Mouse (Mus musculus) B cell, adult 2 months (primary cell): ENCODE measurements at regions not wholly inside any gene's neighbourhood (a gene's known extent, or its start where the extent isn't known, plus 50 kb on each side); places are given as distances from the start of the nearest gene placed in this dataset.

Experiments used
- DNase-seq, 2 experiments: peaks; one replicate each; pipeline ENCODE4 v3.0.0; 2022

DNA sequence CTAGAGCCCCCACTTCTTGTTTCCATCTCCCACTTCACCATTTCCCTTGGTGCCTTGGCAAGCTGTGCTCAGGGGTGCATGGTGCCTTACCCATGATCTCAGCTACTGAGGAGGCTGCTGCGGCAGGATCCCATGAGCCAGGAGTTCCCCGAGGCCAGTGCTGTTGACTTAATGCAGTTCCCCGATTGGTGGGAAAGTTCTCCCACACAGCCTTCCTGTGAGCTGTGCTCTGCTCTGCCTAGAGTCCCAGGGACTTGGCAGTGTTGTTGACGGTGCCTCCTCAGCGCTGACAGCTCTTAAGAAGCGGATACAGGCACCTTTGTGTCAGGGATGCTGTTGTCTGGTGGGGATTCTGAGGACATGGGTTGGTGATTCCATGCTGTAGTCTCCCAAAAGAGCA, 190.9 kb upstream of the Sdk2 start:
- DNase-seq: no peak

DNA sequence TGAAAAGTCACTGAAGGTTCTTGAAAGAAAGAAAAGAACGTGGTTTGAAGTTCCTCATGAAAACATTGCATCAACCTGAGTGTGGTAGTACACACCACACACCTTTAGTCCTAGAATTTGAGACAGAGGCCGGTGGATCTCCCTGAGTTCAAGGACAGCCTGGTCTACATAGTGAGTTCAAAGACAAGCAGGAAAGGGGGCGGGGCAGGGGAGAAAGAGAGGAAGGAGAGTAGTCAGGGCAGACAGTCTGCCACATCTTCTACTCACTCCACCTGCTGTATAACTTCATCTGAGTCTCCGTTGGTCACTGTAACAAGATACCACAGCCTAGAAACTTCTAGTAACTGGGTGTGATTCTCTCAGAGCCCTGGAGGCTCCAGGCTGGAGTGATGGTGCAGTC, 190.2 kb upstream of the Sdk2 start:
- DNase-seq: no peak

DNA sequence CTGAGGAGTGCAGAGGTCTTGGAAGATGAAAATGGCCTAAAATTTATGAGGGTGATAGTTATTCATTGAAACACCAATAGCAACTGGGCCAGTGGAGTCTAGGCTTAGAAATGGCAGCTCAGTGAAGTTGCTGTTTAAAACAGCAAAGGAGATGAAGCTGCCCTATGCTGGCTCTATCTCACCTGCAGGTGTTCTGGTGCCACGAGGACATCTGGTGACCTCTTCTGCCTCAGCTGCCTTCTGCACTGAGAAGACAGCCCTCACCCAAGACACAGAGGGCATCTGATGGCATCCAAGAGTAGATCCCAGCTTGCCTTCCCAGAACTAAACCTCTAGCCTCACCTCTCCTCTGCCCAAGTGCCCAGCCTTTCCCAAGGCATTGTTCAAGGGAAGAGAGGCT, 187.5 kb upstream of the Sdk2 start:
- DNase-seq: no peak

DNA sequence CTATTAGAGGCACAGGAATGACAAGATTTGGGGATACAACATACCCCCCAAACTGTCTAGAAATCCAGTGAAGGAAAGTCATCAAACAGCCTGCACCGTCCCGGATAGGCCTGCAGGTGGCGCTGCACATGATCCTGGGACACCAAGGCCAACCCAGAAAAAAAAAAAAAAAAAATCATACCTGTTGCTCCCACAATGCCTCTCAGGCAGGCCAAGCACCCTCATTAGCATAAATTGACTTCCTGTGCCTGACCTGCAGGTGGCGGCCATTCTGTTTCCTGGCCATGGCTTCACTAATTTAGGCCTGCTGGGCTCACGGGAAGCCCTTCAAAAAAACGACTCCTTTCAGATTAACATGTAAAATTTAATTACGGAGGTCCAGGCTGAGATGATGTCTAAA, 184.8 kb upstream of the Sdk2 start:
- peak; percentile 49 to 52 for DNase-seq

DNA sequence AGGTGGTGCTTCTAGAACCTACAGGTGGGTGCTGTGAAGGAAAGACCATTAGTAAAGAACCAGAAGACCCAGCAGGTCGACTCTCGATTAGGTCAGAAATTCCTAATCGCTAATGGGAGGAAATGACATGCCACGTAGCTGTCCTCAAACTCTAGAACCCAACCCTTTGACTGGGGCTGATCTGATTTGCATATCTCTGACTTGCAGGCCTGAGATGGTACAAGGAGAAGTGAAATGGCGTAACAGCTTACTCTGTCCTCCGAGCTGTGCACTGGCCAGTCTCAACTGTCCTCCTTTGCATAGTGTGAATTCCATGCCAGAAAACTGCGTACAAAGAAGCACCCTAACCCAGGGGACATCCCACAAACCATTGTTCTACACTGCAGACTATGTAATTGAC, 182.4 kb upstream of the Sdk2 start:
- peak; percentile 3 to 9 for DNase-seq

DNA sequence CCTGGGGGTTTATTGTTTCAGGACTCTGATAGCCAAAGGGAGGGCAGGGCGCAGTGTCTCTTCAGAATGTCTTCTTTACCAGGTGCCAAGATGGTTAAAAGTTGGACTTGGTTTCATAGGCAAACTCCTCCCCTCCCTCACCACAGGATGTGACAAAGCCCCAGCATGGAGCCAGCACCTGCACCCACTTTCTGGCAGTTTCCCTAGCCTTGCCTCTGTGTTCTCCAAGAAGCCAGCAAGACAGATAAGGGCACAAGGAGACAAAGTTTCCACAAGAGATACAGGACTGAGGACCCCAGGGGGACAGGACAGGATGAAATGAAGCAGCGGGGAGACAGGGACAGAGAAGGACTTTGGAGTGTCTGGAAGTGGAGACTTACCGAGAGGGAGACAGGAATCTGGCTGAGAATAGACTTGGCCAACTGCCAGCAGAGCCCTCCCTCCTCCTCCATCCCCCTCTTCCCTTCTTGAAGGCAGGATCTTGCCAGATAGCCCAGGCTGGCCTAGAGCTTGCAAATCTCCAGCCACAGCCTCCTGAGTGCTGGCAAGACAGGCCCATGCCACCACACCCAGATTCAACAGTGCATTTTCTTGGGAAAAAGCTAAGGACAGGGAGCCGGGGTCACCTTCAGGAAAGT, 181.5 kb upstream of the Sdk2 start:
- no peak for DNase-seq

DNA sequence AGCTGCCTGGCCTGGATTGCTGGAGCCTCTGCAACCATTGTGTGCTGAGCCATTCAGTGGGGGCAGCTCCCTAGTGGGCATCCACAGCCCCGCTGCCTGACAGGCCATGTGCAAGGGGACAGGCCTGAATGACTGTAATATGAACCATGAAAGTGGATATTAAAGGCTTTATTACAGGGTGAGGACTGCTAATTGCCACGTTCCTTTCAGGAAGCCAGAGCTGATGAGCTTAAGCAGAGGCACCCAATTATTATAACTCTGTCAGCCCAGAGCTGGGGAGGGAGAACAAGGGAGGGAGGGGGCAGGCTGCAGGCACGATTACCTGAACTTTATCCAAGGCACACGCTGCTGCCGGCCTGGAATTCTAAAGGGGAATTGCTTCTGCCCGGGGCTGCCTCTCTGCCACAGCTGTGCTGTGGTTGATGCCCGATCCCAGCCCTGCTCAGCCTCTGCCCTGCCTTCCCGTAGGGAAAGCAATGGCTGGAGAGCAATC, 172.5 kb upstream of the Sdk2 start:
- DNase-seq: no peak

DNA sequence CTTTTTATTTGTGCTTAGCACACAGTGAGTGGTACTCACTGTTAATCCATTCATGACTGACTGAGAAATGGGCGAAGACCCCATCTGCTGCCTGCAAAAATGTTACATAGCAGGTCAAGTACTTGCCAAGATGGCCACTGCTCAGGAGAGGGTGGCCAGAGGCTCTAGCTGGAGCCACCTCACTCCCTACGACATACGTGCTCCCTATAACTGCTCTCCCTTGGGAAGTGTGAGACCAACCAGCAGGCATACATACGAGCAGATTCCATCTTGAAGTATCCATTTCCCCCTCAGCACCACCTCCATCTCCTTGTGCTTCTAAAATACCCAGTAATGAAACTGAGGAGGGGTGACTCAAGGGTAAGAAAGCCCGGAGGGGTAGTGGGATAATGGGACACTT, 172.0 kb upstream of the Sdk2 start:
- DNase-seq: no peak

DNA sequence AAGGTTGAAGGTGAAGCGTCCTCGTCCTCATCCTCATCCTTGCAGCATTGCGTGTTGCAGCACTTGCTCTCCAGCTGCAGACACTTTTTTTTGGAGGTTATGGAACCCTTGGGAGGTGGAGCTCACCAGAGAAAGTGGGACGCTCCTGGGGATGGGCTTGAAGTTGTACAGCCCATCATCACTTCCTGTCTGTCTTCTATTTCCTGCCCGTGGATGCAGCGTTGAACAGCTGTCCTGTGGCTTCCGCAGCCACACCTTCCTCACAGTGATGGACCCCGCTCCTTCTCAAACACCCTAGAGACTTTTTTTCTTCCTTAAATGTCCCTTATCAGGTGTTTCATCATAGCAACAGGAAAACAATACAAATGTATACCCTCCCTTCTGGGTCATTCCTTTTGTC, 171.5 kb upstream of the Sdk2 start:
- peak; percentile 11 to 20 for DNase-seq

DNA sequence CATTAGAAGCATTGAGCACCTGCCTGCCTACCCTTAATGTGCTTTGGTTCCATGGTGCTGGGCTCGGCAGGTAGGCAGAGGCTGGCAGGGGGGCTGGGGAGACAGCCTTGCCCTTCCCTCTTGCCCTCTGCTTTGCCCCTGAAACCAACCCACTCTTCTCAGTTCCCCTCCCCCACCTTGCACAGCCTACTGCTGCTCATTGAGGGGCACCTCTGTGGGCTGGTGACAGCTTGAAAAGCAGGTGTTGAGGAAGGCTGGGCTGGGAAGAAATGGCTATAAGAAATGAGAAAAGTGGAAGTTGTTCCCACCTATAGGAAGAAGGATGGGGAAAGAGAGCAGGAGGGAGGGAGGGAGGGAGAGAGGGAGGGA, 167.7 kb upstream of the Sdk2 start:
- peak; percentile 10 to 13 for DNase-seq

DNA sequence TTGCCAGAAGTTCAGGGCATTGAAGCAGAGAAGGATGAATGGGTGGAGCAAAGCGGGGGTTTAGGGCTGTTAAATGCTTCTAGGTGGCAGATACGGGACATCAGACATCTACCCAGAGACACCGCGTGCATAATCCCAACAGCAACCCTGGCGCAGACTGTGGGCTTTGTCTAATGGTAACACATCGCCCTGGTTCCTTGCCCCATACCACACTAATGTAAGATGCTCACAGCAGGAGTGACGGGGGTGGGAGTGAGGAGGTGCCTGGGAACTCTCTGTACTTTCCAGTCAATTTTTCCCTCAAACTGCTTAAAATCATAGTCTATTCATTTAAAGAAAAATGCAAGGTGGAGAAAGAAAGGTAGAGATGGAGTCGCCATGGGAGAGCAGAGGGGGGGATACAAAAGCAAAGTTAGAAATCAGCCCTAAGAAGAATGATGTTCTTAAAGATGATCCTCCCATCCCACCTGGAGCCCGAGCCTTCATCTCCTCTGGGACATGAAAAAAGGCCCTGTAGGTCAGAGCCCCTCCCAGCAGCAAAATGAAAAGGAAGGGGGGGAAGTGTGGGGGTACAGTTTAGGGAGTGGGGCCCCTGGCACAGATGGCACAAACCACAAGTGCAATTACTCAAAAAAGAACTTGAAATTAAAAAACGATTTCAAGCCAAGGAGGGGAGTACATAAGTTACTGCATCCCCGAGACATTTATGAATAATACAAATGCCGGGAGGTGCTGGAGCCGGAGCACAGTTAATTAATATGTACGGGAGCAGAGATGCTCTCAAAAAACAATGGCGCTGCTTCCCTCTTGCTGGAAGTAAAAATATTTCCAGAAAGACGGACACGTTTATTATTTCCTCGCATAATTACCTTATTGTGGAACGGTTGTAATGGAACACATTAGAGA, 167.0 kb upstream of the Sdk2 start:
- no peak for DNase-seq

DNA sequence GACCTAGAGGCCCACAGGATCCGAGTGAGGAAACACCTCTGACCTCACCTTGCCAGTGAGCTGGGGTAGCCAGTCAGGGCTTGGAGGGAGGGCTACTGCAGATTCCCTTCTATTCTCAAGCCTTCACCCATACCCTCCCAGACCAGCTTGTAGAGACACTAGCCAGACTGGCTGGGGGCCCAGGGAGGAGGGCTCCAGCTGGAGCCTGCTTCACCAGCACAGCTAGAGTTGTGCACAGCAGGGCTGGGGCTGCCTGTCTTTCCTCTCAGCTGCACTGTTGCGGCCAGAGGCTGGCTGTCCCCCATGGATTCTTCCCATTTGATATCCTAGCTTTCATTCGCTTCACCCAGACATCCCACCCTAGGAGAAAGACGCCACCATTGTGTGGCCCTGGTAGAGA, 165.0 kb upstream of the Sdk2 start:
- DNase-seq: no peak

DNA sequence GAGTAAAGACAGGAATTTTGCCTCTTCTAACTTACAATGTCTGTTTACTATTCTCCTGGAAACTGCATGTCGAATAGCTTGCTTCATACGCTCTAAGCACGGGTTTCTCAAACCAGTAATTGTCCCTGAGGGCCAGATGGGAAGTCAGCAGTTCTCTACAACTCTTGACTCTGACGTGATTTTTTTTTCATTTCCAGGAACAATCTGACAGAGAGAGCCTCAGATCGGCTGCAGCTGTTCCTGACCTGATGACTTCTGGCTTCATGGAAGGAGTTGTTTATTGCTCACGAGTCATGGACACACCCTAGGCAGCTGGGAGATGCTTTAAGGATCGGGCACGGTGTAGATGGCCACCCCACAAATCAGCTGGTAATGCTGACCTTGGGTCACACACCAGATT, 162.9 kb upstream of the Sdk2 start:
- DNase-seq: no peak

DNA sequence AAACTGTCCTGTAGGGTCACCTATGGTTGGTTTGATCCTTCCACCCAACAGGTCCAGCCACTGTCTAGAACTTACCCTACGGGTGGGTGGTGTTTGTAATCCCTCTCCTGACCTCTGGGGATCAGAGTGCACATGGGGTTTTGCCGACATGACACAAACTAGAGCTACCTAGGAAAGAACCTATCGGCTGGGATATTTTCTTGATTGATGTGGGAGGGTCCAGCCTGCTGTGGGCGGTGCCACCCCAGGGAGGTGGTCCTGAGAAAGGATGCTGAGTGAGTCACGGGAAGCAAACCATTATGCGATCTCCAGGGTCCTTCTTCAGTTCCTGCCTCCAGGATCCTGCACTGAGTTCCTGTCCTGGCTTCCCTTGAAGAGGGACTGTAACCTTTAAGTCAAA, 162.3 kb upstream of the Sdk2 start:
- DNase-seq: no peak

DNA sequence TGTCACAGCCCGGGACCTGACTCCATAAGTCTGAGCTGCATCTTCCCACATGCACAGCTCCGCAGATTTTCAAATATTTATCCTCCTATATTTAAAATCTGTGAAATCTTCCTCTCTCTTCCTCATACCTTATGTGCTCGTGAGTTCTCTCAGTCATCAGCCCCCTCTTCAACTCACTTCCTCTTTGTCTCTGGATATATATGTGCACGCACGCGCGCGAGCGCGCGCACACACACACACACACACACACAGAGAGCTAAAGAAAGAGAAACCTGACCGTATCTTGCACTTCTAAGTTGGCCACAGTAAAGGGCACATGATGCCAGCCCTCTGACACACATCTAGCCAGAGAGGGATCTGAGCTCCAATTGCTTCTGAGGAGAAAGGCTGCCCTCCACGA, 159.7 kb upstream of the Sdk2 start:
- peak; percentile 76 to 78 for DNase-seq

DNA sequence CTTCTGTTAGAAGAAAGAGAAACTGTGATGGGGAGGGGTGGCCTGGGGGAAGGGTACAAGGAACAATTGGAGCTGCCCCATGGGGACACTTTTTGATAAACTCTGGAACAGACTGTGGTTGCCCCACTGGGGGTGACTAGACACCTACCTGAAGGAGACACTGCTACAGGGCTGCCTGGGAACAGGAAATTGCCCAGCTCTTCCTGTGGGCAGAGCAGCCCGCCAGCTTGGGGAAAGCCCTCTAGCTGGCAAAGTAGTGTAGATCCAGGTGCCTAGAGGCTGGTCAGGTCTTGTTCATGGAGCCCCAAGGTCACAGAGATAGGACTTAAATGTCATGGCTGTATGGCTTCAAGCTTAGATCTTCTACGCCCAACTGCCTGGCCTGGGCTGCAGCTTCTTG, 157.9 kb upstream of the Sdk2 start:
- DNase-seq: no peak

DNA sequence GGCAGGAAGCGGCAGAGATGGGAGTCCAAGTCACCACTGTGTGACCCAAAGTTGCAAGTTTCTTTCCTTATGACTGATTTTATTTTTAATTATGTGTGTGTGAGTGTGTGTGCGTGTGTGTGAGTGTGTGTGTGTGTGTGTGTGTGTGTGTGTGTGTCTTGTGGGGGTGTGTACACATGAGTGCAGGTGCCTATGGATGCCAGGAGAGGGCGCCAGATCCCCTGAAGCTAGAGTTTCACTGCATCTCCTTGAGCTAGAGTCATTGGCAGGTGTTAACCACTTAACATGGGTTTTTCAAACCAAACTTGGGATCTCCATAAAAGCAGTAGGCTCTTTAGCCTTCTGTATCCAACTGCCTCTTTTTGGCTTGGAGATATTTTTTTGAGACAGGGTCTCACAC, 156.2 kb upstream of the Sdk2 start:
- DNase-seq: no peak

DNA sequence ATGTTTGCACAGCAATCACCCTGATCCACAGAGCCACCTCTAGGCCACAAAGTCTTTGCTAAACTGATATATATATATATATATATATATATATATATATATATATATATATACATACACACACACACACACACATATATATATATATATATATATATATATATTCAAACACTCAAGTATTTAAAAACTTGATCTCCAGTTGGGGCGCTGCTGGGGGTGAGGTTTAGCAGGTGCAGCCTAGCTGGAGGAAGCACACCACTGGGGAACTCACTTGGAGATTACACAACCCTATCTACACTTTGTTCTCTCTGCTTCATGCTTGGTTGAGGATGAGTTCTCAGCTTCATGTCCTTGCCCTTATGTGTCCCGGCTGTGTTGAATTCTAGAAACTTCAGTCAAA, 153.6 kb upstream of the Sdk2 start:
- DNase-seq: no peak

DNA sequence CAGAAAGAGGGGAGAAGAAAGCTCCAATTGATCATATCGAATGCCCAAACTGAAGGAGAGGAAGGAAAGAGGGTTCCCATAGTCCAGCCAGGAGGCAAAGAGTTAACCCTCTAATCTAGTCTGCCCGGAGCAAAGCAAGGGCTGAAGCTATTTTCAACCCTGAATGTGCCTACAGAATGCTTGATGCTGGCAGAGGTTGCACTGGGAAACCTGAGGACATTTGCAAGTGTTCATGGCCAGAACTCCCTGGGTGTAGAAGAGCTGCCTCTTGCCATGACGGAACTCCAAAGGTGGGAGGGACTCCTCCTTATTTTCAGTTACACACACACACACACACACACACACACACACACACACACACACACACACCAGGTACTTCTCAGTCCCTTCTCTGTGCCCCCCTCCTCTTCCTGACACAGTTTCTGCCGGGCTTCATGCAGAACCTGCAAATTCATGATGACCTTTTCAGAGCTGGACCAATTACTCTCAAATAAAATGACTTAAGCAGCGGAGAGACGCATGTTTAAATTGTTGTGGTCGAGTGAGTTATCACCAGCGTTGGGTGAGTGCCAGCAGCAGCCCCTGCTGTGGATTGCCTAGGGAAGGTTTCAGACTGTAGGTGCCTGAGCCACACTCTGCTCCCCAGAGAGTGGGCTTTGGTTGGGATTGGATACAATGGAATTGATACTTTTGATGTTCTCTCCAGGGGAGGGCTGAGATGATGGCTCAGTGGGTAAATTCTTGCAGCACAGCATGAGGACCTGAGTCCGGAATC, 152.1 kb upstream of the Sdk2 start:
- no peak for DNase-seq

DNA sequence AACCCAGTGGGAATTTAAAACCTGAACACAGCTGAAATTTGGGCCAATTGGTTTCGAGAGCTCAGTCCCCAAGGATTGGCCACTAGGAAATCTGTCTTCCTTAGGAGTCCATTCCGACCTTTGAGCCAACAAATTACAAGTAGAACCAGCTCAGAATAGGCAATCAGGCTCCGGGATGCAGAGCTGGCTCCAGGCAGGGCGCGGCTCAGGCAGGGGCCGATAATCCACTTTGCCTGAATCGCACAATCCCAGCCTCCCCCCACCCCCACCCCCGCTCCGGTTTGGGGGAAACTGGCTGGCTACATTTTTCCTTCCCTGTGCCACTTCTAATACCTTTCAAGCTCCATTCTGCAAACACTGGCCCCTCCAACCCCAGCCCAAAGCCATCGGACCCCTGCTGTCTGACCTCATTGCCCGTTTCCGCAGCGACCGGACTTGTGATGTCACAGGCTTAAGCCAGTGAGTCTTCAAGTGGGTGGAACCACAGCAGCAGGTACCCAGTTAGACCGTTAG, 150.5 kb upstream of the Sdk2 start:
- DNase-seq: no peak

DNA sequence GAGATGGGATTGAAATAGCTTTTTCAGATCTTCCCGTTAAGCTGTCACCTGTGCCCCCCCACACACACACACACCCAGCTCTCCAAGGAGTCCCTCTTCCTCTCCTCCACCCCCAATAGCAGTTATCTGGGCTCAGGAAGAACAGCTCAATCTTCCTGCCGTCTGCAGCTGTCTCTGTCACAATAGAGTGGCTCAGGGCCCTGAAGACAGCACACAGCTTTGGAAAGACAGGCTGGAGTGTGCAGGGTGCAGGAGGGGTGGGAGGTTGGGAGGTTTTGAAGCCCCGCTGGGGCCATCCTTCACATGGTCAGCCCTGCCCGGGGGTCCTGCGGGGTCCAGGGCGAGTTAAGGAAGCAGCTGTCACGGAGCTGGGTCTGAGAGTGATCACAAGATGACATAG, 149.6 kb upstream of the Sdk2 start:
- DNase-seq: no peak

DNA sequence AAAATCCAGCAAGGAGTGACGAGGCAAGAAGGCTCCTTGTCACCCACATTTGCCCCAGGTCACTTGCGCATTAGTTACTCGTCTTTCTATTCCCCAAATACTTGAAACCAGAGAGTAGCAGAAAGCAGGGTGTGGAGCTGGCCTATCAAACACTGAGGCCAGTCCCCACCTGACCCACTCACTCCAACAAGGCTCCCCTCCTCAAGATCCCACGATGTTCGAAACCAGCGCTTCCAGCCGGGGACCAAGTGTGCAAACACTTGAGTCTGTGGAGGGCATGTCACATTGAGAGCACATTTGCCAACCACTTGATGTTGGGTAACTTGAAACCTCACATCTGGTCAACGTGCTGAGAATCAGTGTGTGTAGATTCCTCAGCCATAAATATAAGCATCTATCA, 148.4 kb upstream of the Sdk2 start:
- DNase-seq: no peak

DNA sequence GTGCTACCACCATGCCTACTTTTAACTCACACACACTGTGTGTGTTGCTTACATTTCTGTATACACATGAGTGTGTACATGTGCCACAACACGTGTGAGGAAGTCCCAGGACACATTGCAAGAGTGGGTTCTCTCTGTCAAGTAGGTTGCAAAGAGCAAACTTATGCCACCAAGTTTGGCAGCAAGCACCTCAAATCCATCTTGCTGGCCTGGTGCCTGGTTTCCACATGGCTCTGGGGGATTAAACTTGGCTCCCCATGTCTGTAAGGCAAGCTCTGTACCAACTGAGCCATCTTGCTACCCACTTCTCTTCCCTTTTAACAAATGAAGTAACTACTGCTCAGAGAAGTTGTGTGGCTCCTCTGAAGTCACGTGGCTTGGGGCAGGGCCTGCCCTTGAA, 145.3 kb upstream of the Sdk2 start:
- DNase-seq: no peak

DNA sequence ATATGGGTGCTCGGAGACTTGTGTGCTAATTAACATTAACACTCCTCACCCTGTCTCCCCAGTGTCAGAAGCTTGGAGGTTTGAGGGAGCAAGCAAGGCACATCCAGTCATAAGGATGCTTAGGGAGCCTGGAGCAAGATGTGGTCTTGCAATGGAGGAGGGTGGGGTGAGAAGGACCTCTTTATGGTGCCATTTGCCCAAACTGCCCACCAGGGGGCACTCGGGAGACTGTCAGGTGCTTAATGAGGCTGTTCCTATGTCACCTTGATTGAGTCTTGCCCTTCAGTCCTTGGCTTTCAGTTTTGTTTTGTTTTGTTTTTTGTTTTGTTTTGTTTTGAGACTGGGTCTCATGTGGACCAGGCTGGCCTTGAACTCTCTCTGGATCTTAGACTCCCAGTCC, 138.3 kb upstream of the Sdk2 start:
- DNase-seq: peak; percentile 86 to 88
